Mouse (Mus musculus) embryonic facial prominence, embryonic 11.5 days (tissue): ENCODE measurements around the gene Hoxa5. TPM values are rescaled to one million over a fixed set of nuclear protein-coding genes. Genes with fewer than 3 reads are reported as not detected.

Experiments used
- ATAC-seq: fragments of 200-750 bp; cut with Nextera tagmentation; replicated peaks from 2 replicates; pipeline ENCODE4 v1.8.0; 2017; ENCODE audit warnings: low read depth; ENCODE audit not compliant: insufficient number of reproducible peaks, low FRiP score, low TSS enrichment
- DNase-seq: peaks from one replicate; pipeline ENCODE4 v3.0.0-alpha.2; 2015; ENCODE audit warnings: low spot score
- H3K27ac ChIP-seq: fragments of 300-500 bp; sonication (generic); replicated peaks from 2 replicates; pipeline ENCODE4 v1.5.1; 2014; ENCODE audit warnings: mild to moderate bottlenecking, low read depth, low read length, control low read depth
- H3K27me3 ChIP-seq: fragments of 300-500 bp; sonication (generic); 2 replicates; pipeline ENCODE4 v1.6.1; 2014; ENCODE audit warnings: mild to moderate bottlenecking, low read length, moderate library complexity, mixed read lengths; ENCODE audit not compliant: control insufficient read depth, insufficient read depth
- H3K36me3 ChIP-seq: fragments of 300-500 bp; sonication (generic); replicated peaks from 2 replicates; pipeline ENCODE4 v1.6.1; 2014; ENCODE audit warnings: low read depth, mild to moderate bottlenecking, low read length, moderate library complexity, mixed read lengths; ENCODE audit not compliant: control insufficient read depth, insufficient read depth
- H3K4me1 ChIP-seq: fragments of 300-500 bp; sonication (generic); 2 replicates; pipeline ENCODE4 v1.6.1; 2014; ENCODE audit warnings: low read length, mixed read lengths; ENCODE audit not compliant: control insufficient read depth, insufficient read depth
- H3K4me2 ChIP-seq: fragments of 300-500 bp; sonication (generic); 2 replicates; pipeline ENCODE4 v1.6.1; 2014; ENCODE audit warnings: low read depth, mild to moderate bottlenecking, control low read depth, low read length, moderate library complexity
- H3K4me3 ChIP-seq: fragments of 300-500 bp; sonication (generic); 2 replicates; pipeline ENCODE4 v1.5.1; 2014; ENCODE audit warnings: low read depth, low read length, control low read depth
- H3K9ac ChIP-seq: fragments of 300-500 bp; sonication (generic); replicated peaks from 2 replicates; pipeline ENCODE4 v1.6.1; 2014; ENCODE audit warnings: mild to moderate bottlenecking, control low read depth, low read length
- H3K9me3 ChIP-seq: fragments of 300-500 bp; sonication (generic); replicated peaks from 2 replicates; pipeline ENCODE4 v1.6.1; 2016; ENCODE audit warnings: mild to moderate bottlenecking, low read length, inconsistent platforms, mixed read lengths; ENCODE audit not compliant: control insufficient read depth
- WGBS: fragments of 180-500 bp; shearing (Covaris S2); extraction: QIAGEN DNeasy Blood & Tissue Kit; methylation state at CpG from one replicate; pipeline ENCODE4 v1.1.7; 2014; 5-methylcytosine and 5-hydroxymethylcytosine counted together
- polyA plus RNA-seq: library from polyadenylated mRNA; unstranded; fragments of >200 nt; fragmentation: Nextera tagmentation; extraction: Ambion mirVana; gene quantifications from 2 replicates; pipeline ENCODE4 v1.2.1, GENCODE M21; 2014

The Hoxa5 gene
- polyA plus RNA-seq, 1 experiment from 2014 or later: 0.39 TPM

- H3K4me3 ChIP-seq: no peak overlapping the region
- no peaks in the 10 kb centered on the region for H3K9me3 ChIP-seq
- H3K4me2 ChIP-seq: no peak overlapping the region
- H3K27me3 ChIP-seq: peaks cover 93% of the 10 kb centered on the region
- DNase-seq (no peak), ATAC-seq (no peak)
- H3K27ac ChIP-seq: no peak overlapping the region
- H3K36me3 ChIP-seq: no peaks in the 10 kb centered on the region
- H3K9ac ChIP-seq: no peak overlapping the region
- no peaks in the 10 kb centered on the region; the same call in 1 of the 2 replicates for H3K4me1 ChIP-seq
- WGBS: under 1% methylated on average over 26 of the region's 27 CpGs
These were observed 44.4 kb upstream of the Hoxa5 start for GRCm38 (mm10) chr6:52248638-52249414.

GRCm38 (mm10) chr6:52247766-52248637, 43.6 kb upstream of the Hoxa5 start:
- no peak for ATAC-seq
- Histone ChIP-seq H3K36me3 (no peaks in the 10 kb centered on the region), H3K27me3 (peaks cover 94% of the 10 kb centered on the region), H3K4me1 (no peaks in the 10 kb centered on the region), H3K9me3 (no peaks in the 10 kb centered on the region), H3K27ac (no peak overlapping the region), H3K4me3 (no peak overlapping the region), H3K9ac (no peak overlapping the region), H3K4me2 (no peak overlapping the region)
- 2% methylated on average over 23 of the region's 23 CpGs for WGBS
- DNase-seq: no peak

- Histone ChIP-seq H3K4me1 (no peaks in the 10 kb centered on the region), H3K4me3 (no peak overlapping the region), H3K27me3 (peaks cover 93% of the 10 kb centered on the region), H3K27ac (no peak overlapping the region), H3K36me3 (no peaks in the 10 kb centered on the region), H3K9ac (no peak overlapping the region), H3K9me3 (no peaks in the 10 kb centered on the region), H3K4me2 (no peak overlapping the region)
- 5% methylated on average over 3 of the region's 3 CpGs for WGBS
- ATAC-seq (no peak), DNase-seq (no peak)
These were observed 42.5 kb upstream of the Hoxa5 start for GRCm38 (mm10) chr6:52246916-52247315.

- DNase-seq (no peak), ATAC-seq (no peak)
- Histone ChIP-seq H3K9ac (no peak overlapping the region), H3K27me3 (peaks cover 92% of the 10 kb centered on the region), H3K36me3 (no peaks in the 10 kb centered on the region), H3K4me2 (no peak overlapping the region), H3K9me3 (no peaks in the 10 kb centered on the region), H3K4me1 (no peaks in the 10 kb centered on the region), H3K4me3 (no peak overlapping the region), H3K27ac (no peak overlapping the region)
- WGBS: under 1% methylated on average over 26 of the region's 26 CpGs
These were observed 42.0 kb upstream of the Hoxa5 start for GRCm38 (mm10) chr6:52246403-52246803.

- no peak for ATAC-seq
These were observed 41.4 kb upstream of the Hoxa5 start, which contains the start of gene Hoxa11 for GRCm38 (mm10) chr6:52245757-52246142. Gene Hoxa11, minus strand, starts transcription at chr6:52245810.

GRCm38 (mm10) chr6:52245040-52245756, 40.8 kb upstream of the Hoxa5 start:
- no peaks in the 10 kb centered on the region for H3K9me3 ChIP-seq
- H3K4me3 ChIP-seq: no peak overlapping the region
- H3K36me3 ChIP-seq: no peaks in the 10 kb centered on the region
- no peak overlapping the region for H3K9ac ChIP-seq
- no peak overlapping the region for H3K4me2 ChIP-seq
- ATAC-seq: no peak
- under 1% methylated on average over 71 of the region's 71 CpGs for WGBS
- peaks cover 92% of the 10 kb centered on the region for H3K27me3 ChIP-seq
- no peaks in the 10 kb centered on the region for H3K4me1 ChIP-seq
- no peak for DNase-seq
- H3K27ac ChIP-seq: no peak overlapping the region

More at GRCm38 (mm10) chr6:52245757-52246142, 41.4 kb upstream of the Hoxa5 start, which contains the start of gene Hoxa11:
- Histone ChIP-seq H3K4me2 (no peak within 1 kb of the TSS), H3K27ac (no peak within 1 kb of the TSS), H3K27me3 (peaks cover 92% of the 10 kb centered on the region), H3K9ac (no peak within 1 kb of the TSS), H3K9me3 (no peaks in the 10 kb centered on the region), H3K4me3 (no peak within 1 kb of the TSS), H3K36me3 (no peaks in the 10 kb centered on the region), H3K4me1 (no peaks in the 10 kb centered on the region)
- DNase-seq: no peak
- WGBS: 1% methylated on average over 20 of the region's 20 CpGs

- Histone ChIP-seq H3K36me3 (no peaks in the 10 kb centered on the region), H3K9ac (no peak overlapping the region), H3K4me3 (no peak overlapping the region), H3K4me1 (0 out of 2 replicates have a peak, but pooled peaks cover 3% of the 10 kb centered on the region), H3K27me3 (peaks cover 92% of the 10 kb centered on the region), H3K27ac (no peak overlapping the region), H3K4me2 (no peak overlapping the region), H3K9me3 (no peaks in the 10 kb centered on the region)
- ATAC-seq: no peak
- DNase-seq: no peak
- WGBS: under 1% methylated on average over 23 of the region's 23 CpGs
These were observed 40.2 kb upstream of the Hoxa5 start for GRCm38 (mm10) chr6:52244471-52245039.
